Mouse (Mus musculus) lung, adult 2 months (tissue): Measurements from ENCODE around the gene Ntsr2.

Source experiments
- CTCF ChIP-seq: fragments of 200-500 bp; IDR thresholded peaks from 2 replicates; pipeline ENCODE4 v1.5.1; 2011; ENCODE audit warnings: mild to moderate bottlenecking, low read length, control low read depth; ENCODE audit not compliant: insufficient read depth
- POLR2A ChIP-seq: fragments of 200-500 bp; IDR thresholded peaks from 2 replicates; pipeline ENCODE4 v1.6.1; 2011; ENCODE audit warnings: low read depth, mild to moderate bottlenecking, control low read depth, low read length, borderline replicate concordance; ENCODE audit errors: extremely low read depth

DNA sequence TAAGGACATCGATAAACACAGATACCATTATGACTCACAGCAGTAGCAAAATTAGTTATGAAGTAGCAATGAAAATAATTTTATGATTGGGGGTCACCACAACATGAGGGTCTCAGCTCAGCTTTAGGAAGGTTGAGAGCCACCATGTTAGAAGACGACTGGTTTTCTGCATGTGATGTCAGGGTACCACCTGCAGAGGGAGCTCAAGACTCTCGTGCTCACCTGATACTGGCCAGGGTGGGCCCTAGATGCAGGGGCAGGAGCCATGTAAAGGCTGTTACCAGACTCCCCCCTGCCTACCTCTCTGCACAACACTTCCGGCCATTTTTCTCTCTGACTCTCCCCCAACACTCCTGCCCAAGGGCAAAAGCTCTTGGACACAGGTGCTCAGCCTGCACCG, 11.2 kb upstream of the Ntsr2 start:
- TF ChIP-seq POLR2A (no peak), CTCF (peak; percentile 38)
